Mouse (Mus musculus): ENCODE measurements around the gene Ptpro.

Ptpro gene

DNA sequence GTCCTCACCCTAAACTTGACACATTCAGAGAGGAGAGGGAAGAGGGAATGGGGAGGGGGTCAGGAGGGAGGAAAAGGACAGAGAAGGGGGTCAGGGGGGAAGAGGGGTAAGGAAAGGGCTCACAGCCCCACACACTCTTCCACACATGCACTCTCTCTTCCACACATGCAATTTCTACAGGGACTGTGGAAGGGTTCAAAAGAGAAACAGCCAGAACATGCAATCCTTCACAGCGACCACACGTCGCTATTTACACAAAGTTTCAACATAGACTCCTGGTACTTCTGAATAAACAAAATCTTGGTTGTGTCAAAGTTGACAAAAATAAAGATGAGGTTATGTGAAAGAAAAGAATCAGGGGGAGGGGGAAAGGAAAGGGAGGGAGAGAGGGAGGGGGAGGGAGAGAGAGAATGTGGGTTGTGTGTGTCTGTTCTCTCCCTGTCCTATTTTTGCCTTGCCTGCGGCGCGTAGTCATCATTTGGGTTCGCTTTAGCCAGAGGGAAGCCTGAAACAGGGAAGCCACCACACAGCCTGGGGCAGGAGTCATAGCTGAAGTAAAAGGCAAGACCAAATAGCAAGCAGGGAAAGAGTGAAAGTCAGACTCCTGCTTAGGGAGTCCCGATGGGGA is 245.2 kb downstream of the Ptpro start:
- DNase-seq (ENCODE audit: low read depth) = no peak

DNA sequence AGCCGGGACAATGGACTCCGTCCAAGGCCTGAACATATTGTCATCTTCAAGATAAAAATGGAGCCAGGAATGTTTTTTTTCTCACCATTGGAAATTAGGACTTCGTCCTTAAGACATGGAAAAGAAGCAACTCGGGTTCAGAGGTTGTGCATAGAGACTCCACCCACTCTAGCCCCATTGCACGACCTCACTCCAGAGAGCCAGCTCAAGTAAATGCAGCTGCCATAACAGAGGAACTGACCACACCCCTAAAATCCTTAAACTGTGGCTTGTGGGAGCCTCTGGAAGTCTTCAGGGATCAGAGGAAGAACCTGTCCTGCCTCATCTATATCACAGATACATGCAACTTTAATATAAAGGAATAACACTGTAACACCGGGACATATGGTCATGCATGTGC is 246.7 kb downstream of the Ptpro start:
- no peak for DNase-seq (ENCODE audit: low read depth)

- no peak for DNase-seq (ENCODE audit: low read depth)
These were observed 250.9 kb downstream of the Ptpro start for GRCm38 (mm10) chr6:137503009-137503408.

- DNase-seq (ENCODE audit: low read depth) = no peak
These were observed 251.3 kb downstream of the Ptpro start for GRCm38 (mm10) chr6:137503462-137503861.

GRCm38 (mm10) chr6:137504052-137504451 is 251.9 kb downstream of the Ptpro start:
- no peak for DNase-seq (ENCODE audit: low read depth)

DNA sequence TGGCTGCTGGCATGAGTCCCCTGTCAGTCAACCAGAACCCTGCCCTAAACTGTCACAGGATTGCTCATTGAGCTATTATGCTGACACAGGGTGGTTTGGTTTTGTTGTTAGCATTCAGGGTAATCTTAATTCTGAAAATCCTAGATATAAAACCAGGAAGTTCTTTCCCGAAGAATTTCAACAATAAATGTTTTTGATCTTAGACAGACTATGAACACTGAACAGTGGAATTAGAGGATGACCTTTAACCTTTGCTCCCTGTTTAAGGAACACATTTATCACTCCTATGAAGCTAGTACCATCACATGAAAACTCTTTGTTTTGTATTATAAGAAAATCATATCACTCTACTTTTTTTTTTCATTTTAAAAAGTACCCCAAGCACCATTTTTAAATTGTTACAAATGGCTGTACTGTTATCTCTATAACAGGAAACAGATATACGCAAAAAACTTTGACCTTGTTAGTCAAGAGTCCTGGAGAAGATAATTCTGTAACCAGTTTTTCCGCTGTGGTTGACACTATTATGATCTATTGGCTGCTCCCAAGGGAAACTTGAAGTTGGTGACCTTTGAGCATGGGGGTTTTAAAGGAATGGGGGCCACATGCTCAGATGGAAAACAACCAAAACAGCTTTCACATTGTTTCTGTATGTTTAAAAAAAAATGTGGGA is 253.6 kb downstream of the Ptpro start:
- peak; percentile 76 for DNase-seq (ENCODE audit: low read depth)

- peak; percentile 48 for DNase-seq (ENCODE audit: low read depth)
These were observed 254.4 kb downstream of the Ptpro start for GRCm38 (mm10) chr6:137506563-137506962.

DNA sequence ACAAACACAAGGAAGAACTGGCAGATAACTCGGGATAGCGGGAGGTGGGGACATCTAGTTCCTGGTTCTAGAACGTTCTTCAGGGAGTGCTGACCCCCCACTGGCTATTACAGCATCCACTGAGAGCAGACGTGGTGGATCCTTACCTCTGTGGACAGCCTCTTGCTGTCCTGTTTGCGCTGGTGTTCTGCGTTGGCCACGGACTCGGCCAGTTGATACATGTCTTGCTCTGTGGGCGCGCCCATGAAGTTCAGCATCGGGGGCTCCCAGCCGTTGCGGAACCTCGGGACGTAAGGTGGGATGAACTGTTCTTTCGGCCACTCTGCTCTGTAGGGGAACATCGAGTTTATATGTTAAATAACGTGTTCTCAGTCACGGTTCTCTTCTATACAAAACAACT is 256.8 kb downstream of the Ptpro start:
- DNase-seq (ENCODE audit: low read depth) = no peak

- DNase-seq (ENCODE audit: low read depth) = no peak
These were observed 257.4 kb downstream of the Ptpro start for GRCm38 (mm10) chr6:137509341-137510045.

DNA sequence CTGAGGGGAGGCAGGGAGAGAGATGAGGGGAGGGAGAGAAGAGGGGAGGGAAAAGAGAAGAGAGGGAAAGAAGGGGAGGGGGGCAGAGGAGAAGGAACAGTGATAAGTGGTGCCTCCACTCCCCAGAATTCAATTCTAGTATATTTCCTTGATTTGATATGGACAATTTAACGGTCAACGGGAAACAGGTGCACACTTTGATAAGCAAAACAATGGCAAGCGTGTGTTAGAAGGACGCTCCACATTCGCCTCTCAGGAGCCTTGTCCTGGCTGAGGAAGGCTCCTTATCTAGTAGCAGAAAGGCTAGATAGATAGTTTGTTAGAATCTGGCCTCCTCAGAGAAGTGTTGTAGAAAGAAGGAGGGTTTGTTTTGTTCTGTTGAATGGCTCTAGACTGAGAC is 260.6 kb downstream of the Ptpro start:
- DNase-seq (ENCODE audit: low read depth) = no peak

All from 416B (cell line).